Mouse (Mus musculus) spleen, embryonic (tissue): Measurements from ENCODE around the gene Fam129b.

ENCODE experiments used
- CTCF ChIA-PET: fragments of 350-600 bp; sonication (Branson Sonifier 250); formaldehyde crosslinking; loops from one replicate; lab custom pipeline; 2022; lab: Charles Lee

Gene Fam129b

DNA sequence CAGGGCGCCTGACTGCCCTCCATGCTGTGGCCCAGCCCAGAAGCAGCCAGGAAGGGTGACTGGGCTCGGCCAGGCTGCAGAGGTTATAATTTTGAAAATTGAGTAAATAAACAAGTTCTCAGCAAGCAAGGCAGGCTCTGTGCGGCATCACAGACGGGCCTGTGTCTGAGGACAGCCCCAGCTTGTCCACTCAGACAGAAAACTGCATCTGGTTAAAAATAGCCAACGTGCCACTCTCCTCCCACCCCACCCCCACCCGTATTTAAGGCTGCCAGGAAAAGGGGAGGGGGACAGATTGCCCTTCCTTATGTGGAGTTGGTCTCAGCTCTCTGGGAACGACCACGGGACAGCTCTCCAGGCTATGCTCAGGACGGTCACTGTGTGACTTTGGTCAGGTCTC lies 12.1 kb downstream of the Fam129b start:
- CTCF ChIA-PET: interaction anchor here (0.6 kb wide), 1 partner anchor 10 kb away, joined by 3 read pairs; no protein-coding TSS in a partner anchor

DNA sequence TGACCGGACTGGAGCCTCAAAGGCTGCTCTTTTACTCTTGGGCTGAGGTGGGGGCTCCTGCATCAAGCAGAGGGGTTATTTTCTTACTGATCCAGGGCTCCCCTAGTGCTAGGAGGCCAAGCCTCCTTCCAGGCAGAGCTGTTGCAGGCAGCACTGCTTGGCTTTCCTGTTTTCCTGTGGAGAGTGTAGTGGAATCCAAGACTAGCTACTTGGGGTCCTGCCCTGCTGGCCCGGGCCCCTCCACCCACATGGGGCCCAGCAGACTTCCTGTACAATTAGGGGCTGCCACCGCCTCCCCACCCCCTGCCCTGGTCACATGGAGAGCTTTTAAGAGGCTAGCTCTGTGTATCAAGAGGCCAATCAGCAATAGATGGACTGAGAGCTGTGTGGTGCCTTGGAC lies 12.6 kb downstream of the Fam129b start:
- CTCF ChIA-PET: interaction anchor here (0.6 kb wide), 1 partner anchor 10 kb away, joined by 3 read pairs; no protein-coding TSS in a partner anchor

DNA sequence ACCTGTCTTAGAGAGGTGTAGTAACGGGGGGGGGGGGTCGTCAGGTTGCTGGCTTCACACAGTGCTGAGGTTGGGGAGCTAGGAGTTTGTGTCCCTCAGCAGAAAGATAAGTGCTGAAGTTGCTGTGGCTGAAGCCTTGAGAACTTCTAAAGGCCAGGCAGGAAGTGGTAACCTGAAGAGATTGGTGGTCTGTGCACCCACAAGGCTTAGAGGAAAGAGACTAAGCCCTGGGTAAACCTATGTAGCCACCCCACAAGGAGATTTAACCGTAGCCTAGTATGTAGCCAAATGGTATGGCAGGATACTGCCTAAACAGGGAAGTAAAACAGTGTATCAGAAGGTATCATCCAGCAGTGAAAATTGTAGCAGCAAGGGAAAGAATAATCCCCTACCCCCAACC lies 14.4 kb downstream of the Fam129b start:
- CTCF ChIA-PET: interaction anchor here (0.5 kb wide), 1 partner anchor 164 kb away, joined by 3 read pairs; no protein-coding TSS in a partner anchor

DNA sequence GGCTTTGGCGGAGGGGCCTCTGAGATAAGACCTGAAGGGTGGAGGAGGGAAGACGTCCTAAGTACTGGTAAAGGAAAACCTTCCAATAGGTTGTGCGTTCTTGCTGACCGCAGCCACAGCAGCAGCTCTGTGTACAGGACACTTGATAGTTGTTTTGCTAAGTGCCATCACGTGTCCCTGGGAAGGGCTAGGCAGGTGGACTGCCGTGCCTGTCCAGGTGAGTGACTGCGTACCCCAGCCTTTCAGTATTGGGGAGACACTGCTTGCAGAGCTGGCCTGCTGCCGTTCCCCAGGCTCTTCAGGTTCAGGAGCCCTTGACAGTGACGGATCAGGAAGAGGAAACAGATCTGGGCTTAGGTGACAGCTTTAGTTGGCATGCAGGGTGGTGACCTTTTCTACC lies 15.4 kb downstream of the Fam129b start:
- CTCF ChIA-PET: interaction anchor here (0.8 kb wide), 1 partner anchor 27 kb away, joined by 3 read pairs; no protein-coding TSS in a partner anchor

DNA sequence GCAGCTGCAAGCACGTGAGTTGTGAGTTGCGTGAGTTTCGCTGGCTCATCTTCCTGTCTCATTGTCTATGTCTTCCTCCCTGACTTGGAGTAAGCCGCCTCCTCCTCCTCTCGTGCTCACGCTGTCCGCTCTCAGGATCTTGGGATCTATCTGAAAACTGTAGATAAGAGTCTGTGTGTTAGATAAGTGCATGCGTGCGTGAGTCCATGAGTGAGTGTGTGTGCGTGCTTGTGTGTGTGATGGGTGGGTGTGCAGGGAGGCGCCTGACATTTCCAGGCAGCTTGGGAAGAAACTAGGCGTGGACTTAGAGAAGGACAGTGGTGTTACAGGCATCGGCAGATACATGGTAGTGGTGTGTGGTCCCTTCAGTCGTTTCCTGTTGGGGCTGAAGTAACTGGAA lies 16.6 kb downstream of the Fam129b start:
- CTCF ChIA-PET: no interaction called here

DNA sequence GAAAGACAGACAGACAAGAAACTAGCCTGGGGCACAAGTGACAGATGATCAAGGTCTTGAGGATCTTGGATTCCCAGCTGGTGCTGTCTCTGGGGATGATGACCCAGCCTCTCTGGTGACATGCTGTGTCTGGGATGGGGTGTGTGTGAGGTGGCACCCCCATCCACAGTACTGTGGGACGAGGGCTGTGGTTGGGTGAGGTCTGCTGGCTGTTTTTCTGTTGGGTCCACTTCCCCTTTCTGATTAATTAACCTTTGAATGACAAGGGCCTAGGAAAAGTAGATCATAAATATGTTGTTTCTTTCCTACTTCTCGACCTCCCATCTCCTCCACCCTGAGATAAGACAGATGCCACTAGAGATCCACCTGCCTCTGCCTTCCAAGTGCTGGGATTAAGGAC lies 18.2 kb downstream of the Fam129b start:
- CTCF ChIA-PET: no interaction called here

DNA sequence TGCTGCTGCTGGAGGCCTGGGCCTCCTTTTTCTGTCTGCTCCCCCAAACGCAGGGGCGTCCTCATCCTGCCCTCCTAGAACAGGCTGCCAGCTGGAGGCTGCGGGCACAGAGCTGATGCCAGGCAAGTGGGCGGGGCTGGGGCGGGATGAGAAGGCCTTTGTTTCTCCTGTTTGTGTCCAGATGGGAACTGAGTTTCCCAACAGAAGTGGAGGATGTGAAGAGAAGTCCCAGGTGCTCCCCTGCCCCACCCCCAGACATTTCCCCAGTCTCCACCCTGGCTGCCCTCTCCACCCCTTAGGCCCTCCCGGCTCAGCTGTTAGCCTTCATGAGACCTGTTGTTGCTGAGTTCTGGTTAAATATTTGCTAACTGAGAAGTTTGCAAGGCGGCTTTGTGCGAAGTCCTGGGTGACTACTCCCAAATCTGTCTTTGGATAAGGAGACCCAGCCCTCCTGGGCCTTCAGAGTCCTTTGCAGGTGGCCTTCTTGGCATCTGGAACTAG lies 19.7 kb downstream of the Fam129b start:
- CTCF ChIA-PET: interaction anchor here (1.2 kb wide), 1 partner anchor 12 kb away, joined by 4 read pairs; no protein-coding TSS in a partner anchor

DNA sequence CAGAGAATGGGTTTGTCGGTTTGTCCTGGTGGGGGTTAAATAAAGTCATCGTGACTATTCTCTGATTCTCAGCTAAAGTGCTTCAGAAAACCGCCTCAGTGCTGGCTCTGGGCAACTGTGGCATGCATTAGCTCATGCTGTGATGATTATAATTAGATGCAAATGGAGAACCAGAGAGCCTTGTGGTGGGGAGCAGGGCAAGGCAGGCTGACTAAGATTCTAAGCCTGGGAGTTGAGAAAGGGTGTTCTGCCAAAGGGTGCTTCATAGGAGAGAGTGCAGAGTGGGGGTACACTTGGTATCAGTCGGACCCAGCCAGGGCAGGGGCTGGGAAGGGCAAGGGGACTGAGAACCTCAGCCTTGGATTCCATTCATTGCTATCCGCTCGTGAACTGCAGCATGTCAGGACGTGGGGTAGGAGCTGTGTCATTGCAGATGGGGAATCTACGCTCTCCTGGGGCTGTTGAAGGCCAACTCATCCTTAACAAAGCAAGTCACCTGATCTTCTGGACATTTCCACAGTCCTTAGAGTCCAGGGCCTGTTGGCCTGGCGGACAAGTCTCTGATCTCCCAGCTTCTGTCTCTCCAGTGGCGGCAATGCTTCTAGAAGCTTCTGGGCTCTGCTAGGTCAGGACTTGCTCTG lies 20.7 kb downstream of the Fam129b start:
- CTCF ChIA-PET: no interaction called here

DNA sequence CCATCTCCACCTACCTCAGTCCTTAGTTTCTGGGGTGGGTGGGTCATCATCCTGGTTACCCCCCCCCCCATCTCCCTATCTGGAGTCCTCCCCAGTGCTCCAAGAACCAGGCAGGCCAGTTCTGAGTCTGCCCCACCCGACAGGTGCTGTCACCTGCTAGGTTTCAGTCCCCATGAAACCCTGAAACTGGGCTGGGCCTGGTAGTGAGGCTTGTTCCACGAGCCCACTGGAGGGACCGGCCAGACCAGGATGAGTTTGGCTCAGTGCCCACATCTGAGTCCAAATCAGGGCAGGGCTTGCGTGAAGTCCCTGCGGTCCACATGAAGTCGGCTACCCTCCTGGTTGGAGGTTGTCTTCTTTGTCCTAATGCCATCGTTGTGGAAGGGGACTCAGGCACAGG lies 23.1 kb downstream of the Fam129b start:
- CTCF ChIA-PET: no interaction called here

DNA sequence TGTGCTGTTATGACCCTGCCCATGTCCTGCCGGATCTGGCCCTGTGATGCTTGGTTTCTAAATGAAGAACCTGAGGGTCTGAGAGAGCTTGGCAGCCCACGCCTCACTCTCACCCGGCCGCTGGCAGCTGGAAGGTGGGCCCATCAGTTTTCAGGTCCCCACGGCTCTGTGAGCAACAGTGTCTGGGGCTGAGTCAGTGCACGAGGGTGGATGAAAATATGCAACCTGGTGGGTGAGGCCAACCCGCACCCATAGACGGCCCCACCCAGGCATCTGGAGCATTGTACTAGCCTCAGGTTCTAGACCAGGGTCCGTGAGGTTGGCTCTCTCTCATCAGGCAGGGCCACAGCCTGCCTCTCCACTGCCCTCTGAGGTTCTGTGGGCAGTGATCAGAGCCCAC lies 26.2 kb downstream of the Fam129b start:
- CTCF ChIA-PET: no interaction called here

DNA sequence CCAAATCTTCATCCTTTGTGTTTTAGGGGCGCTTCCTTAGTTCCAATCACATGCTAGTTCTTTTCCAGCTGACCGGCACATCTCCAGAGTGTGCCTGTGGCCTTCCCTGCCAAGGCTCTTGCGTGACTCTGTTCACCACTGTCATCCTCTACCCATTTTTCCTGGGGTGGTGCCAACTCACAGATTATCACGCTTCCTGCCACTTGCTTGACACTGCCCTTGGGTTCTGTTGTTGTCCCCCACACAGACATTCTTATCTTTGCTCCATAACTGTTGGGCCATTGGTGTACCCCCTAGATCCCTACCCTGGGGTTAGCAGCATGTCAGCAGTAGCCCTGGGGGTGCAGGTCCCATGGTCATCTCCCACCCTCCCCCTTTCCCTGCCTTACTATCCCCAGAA lies 27.6 kb downstream of the Fam129b start:
- CTCF ChIA-PET: no interaction called here

DNA sequence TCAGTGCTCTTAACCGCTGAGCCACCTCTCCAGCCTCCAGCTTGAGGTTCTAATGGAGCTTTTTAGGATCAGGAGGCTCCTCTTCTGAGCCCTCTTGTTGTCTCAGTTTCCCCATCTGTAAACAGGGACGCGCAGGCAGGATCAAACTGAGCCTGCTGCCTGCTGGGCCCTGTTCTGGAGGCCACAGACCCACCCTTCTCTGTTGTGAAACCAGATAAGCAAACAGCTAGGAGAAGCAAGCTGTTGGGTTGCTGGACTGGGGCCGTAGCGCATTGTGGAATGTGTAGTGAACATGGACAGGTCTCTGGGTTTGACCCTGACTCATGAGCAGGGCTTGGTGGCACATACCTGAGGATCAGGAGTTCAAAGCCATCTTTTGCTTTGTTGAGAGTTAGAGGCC lies 28.7 kb downstream of the Fam129b start:
- CTCF ChIA-PET: no interaction called here

DNA sequence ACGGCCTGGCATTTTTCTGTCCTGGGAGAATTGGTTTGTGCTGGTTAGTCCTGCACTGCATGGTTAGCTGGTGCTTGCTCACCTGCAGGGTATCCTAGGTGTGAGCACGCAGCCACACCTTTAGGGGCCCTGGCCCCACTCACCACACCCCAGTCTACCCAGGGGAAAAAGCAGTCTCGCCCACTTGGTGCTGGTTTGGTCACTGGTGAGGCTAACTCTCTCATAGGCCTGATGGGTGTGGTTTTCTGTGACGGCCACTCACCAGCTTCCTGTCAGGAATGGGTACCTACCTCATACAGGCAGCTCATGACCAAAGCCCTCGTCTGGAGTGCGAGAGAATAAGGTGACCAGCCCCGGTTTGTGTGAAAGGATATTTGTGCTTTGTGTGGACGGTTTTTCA lies 29.4 kb downstream of the Fam129b start:
- CTCF ChIA-PET: no interaction called here

DNA sequence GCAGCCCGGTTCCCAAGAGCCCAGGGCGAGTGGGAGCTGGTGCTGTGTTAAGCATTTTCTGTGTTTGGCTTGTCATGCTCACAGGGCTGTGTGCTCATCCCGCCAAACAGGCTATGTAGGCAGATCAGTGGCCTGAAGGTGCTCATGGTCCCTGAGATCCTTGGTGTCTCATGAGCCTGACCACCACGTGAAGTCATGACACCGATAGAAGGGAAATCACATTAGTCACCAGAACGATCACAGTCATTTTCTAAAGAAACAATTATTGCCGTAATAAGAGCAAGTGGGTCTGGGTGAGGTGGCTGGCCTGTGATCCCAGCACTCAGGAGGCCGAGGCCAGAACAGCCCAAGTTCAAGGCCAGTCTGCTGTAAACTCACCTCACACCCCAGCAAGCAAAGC lies 31.5 kb downstream of the Fam129b start:
- CTCF ChIA-PET: no interaction called here

DNA sequence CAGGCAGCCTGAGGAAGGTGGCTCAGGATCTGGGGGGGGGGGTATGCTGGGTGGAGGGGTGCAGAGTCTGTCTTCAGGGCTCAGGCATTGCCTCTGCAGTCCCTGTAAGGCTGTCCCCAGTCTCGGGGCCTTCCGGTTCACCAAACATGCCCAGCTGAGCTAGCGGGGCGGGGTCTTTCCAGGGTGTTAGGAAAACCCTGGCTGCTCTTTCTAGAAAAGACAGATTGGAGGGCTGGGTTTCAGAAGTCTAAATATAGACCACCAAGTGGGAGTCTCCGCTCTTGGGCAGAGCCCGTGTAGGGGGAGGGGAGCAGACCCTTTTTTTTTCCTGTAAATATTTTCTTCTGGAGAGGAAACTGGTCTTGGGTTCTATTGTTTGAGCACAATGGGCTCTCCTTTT lies 32.4 kb downstream of the Fam129b start:
- CTCF ChIA-PET: no interaction called here

DNA sequence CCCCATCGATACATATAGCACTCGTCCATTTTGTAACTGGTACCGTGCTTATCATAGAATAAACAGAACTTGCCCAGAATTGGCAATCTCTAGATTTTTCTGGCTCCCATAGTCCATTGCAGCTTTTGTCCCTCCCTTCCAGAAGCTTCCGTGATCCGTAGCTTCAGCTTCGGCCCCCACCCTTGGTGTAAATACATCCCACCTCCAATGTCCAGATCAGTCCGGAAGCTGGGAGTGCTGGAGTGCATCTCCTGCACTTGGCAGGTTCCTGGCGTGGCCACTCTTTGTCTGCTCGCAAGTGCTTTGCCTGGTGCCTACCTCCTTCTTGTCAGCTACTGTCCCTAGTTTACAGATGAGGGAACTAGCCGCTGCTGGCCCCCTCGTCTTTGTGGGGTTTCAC lies 32.9 kb downstream of the Fam129b start:
- CTCF ChIA-PET: no interaction called here

DNA sequence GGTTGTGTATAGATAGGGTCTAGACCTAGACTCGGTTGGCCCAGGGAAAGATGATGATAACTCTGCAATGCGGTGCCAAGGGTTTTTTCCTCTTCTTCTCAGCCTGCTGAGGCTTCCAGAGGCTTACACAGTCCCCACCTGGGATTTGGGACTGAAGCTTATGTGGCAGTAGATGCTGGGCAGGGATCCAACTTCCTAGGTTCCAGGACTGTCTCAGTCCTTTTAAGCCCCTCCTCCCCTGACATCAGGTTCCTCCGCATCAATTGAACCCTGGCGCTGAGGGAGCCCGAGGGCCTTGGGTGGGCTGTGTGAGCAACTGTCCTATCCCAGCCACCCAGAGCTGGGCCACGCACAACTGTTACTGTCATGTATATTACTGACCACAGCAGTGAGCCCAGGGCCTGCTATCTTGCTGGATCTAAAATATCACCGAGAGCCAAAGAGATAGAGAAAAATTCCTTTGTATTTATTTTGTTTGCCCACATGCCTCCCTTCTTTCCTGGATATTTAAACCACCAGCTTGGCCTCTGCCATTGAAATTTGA lies 35.8 kb downstream of the Fam129b start:
- CTCF ChIA-PET: interaction anchor here (0.6 to 0.9 kb wide), 3 partner anchors 13 to 1452 kb away, joined by 3 to 4 read pairs (median 3); no protein-coding TSS in a partner anchor

DNA sequence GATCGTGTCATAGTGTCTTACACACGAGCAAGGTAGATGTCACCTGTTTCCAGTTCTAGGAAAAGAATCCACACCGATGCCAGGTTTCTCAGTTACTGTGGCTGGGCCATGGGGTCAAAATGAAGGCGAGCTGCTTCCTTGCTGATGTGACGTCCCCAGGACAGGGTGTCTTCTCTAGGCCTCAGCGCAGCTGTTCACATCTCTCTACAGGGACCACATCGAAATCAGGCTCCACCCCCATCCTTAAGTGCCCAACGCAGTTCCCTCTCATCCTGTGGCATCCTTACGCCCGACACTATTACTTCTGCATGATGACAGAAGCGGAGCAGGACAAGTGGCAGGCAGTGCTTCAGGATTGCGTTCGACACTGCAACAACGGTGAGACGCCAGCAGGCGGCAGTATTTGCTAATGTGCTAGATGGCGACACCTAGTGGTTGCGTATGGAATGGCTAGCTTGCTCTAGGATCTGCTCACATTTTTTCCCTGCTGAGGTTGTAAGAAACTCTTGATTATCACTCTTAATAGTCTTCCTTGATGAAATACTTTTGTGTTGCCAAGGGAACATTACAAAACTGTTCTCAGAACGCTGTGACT lies 36.4 kb downstream of the Fam129b start:
- CTCF ChIA-PET: interaction anchor here (0.6 to 0.7 kb wide), 3 partner anchors 15 to 1453 kb away, joined by 3 to 5 read pairs (median 3); no protein-coding TSS in a partner anchor

DNA sequence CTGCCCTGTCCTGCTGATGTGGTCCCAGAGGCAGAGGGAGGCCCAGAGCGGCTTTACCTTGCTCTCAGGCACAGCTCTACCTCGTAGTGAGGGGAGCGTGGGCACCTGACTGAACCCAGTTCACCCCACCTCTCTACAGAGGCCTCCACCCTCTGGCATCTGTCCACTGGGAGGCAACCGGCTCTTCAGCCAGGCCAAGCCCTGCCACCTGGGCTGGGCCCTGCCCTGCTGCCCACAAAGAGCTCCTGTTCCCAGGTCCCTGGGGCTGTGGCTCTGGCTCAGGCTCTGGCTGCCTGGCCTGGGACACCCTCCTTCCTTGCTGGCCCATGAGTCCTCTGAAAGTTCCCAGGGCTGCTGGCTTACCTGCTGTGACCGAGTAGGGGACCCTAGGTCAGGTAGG lies 38.4 kb downstream of the Fam129b start:
- CTCF ChIA-PET: no interaction called here

DNA sequence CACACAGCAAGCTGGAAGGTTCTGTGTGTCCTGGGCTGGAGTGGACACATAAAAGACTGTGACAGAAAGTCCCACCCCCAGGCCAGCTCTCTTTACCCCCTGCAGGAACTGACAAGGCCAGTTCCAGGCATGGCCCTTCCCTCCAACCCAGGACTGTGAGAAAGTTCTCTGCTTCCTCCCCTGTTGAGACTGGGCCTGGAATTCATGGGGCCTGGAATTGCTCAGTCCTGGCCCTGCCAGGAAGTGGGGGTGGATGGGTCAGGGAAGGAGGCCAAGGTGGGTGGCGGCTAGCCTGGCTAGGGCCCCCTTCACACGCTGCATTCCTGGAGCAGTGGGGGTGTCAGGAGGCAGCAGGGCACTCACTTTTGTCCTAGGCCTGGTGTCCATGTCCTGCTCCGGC lies 39.0 kb downstream of the Fam129b start:
- CTCF ChIA-PET: no interaction called here

DNA sequence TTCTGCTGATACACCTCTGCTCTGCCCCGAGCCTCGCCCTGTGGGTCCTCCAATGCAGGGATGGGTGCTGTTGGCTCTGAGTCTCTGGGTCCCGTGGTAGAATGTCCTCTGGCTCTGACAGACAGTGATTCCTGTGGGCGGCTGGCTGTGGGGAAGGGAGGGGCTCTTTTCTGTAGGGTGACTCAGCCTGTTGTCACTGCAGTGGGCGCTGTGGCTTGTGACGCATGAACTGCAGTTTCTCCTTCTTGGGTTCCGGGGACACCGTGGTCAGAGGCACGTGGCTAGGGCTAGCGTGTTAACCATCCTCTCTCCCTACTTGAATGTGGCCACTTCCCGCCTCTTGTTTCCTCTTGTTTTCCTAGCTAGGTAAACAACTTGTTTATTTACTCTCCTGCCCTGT lies 41.6 kb downstream of the Fam129b start:
- CTCF ChIA-PET: interaction anchor here (1.0 kb wide), 1 partner anchor 26 kb away, joined by 3 read pairs; no protein-coding TSS in a partner anchor

DNA sequence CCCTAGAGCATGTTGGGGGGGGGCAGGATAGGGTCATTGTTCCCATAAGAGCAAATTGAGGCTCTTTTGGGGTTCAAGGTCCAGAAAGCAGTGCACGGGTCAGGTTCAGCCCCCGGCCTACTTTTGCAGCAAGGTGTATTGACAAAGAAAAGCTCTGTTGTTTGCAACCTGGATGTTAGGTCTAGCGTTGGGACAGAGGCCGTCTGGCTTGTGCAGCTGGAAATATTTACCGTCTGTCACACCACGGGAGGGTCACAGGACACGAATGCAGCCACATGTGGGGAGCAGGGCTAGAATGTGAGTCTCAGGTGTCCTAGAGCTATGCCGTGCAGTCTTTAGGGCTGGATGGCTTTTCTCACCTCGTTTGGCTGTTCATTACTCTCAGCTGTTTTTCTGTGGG lies 42.5 kb downstream of the Fam129b start:
- CTCF ChIA-PET: interaction anchor here (1.0 kb wide), 1 partner anchor 27 kb away, joined by 3 read pairs; no protein-coding TSS in a partner anchor

DNA sequence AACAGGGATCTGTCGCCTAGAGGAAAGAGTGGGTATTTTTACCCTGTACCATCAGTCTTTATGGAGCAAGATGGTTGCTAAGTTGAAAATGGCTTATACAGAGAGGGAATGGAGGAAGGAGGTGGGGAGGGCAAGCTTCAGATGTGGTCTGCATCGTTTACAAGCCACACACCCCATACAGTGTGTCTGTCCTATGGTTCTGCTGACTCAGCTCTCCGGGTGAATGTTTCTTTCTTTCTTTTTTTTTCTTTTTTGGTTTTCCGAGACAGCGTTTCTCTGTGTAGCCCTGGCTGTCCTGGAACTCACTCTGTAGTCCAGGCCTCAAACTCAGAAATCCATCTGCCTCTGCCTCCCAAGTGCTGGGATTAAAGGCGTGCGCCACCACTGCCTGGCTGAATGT lies 45.3 kb downstream of the Fam129b start:
- CTCF ChIA-PET: no interaction called here
